Mouse (Mus musculus): ENCODE results near the gene Polr3g. TPM values are rescaled to one million over a fixed set of nuclear protein-coding genes. Genes with fewer than 3 reads are reported as not detected.
A peak's percentile ranks its signal among the peaks of the same experiment; 100 is the strongest.

Gene Polr3g
- polyA plus RNA-seq, 1 experiment from 2014 or later, result 13.3 TPM

DNA sequence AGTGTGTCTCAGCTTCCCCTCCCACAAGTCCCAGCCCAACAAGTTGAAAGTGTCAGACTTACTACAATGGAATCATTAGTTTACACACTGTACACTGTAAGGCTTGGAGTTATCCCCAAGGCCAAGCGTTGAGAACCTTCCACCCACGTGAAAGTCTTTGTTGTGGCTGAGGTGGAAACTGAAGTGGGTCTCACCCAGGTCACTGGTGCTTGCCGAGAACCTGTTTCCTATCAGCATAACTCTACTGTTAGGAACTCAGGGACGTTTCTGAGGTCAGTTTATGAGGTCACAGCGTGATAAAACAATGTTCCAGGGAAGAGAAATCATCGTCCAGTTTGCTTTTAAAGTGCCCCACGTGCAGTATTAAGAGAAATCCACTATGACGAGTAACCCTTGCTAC, 35.5 kb downstream of the Polr3g start:
- Histone ChIP-seq H3K27ac (ENCODE audit: low read depth, low read length) (no peak overlapping the region), H3K4me2 (ENCODE audit: low read depth) (no peak overlapping the region), H3K36me3 (ENCODE audit: control insufficient read depth, insufficient read depth, low read length) (no peaks in the 10 kb centered on the region; the same call in 1 of the 2 replicates), H3K27me3 (ENCODE audit: control insufficient read depth, insufficient read depth, low read length) (no peaks in the 10 kb centered on the region), H3K4me3 (ENCODE audit: low read depth, low read length) (no peak overlapping the region), H3K9me3 (ENCODE audit: control insufficient read depth, low read length) (no peaks in the 10 kb centered on the region), H3K9ac (ENCODE audit: low read length) (no peak overlapping the region), H3K4me1 (ENCODE audit: control insufficient read depth, insufficient read depth, low read length) (no peaks in the 10 kb centered on the region)
- ATAC-seq (ENCODE audit: insufficient read depth, low FRiP score, low TSS enrichment) (no peak), DNase-seq (ENCODE audit: low spot score) (no peak)
- 85% methylated on average over 8 of the region's 8 CpGs for whole genome bisulfite sequencing

DNA sequence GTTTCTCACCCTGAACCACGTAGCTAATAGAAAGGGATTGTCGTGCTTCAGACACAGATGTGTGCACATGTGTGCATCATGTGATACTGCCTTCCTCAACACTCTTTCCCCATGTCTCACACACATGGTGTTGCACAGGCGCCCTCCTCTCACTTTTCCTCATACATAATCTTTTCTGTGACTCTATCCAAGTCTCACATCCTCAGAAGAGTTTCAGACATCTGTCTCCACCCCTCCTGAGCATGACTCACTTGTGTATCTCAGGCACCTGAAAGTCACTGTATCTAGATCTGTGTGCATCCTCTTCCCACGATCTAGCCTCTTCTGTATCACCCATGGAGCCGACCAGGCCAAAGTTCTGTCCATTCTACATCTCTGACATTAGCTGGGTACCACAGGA, 43.1 kb downstream of the Polr3g start:
- Histone ChIP-seq H3K36me3 (ENCODE audit: control insufficient read depth, insufficient read depth, low read length) (peaks cover 8% of the 10 kb centered on the region), H3K4me2 (ENCODE audit: low read depth) (no peak overlapping the region), H3K9ac (ENCODE audit: low read length) (no peak overlapping the region), H3K27ac (ENCODE audit: low read depth, low read length) (no peak overlapping the region), H3K27me3 (ENCODE audit: control insufficient read depth, insufficient read depth, low read length) (no peaks in the 10 kb centered on the region), H3K9me3 (ENCODE audit: control insufficient read depth, low read length) (no peaks in the 10 kb centered on the region), H3K4me1 (ENCODE audit: control insufficient read depth, insufficient read depth, low read length) (no peaks in the 10 kb centered on the region), H3K4me3 (ENCODE audit: low read depth, low read length) (no peak overlapping the region)
- no peak for ATAC-seq (ENCODE audit: insufficient read depth, low FRiP score, low TSS enrichment)
- no peak for DNase-seq (ENCODE audit: low spot score)
- WGBS, result 89% methylated on average over 5 of the region's 5 CpGs

DNA sequence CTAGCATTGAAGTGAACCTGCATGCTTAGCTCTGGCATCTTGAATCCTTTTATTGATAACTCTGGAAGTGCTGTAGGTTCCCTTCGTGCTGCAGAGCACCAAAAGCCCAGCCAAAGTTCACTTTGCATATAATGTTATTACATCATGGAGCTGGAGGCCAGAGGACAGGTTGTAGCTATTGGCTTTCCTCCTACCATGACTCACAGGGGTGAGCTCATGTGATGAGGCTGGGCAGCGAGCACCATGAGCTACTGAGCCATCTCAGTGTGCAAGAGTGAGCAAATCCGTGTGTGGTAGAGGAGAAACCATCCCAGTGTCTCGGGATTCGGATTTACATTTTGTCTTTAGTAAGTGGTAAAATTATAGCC, 46.5 kb downstream of the Polr3g start:
- peaks cover 6% of the 10 kb centered on the region for H3K36me3 ChIP-seq (ENCODE audit: control insufficient read depth, insufficient read depth, low read length)
- no peak overlapping the region for H3K9ac ChIP-seq (ENCODE audit: low read length)
- no peaks in the 10 kb centered on the region for H3K9me3 ChIP-seq (ENCODE audit: control insufficient read depth, low read length)
- no peaks in the 10 kb centered on the region for H3K27me3 ChIP-seq (ENCODE audit: control insufficient read depth, insufficient read depth, low read length)
- DNase-seq (ENCODE audit: low spot score), result no peak
- WGBS, result 88% methylated on average over 5 of the region's 5 CpGs
- ATAC-seq (ENCODE audit: insufficient read depth, low FRiP score, low TSS enrichment), result no peak
- no peak overlapping the region for H3K4me2 ChIP-seq (ENCODE audit: low read depth)
- no peaks in the 10 kb centered on the region for H3K4me1 ChIP-seq (ENCODE audit: control insufficient read depth, insufficient read depth, low read length)
- no peak overlapping the region for H3K4me3 ChIP-seq (ENCODE audit: low read depth, low read length)
- H3K27ac ChIP-seq (ENCODE audit: low read depth, low read length), result no peak overlapping the region

DNA sequence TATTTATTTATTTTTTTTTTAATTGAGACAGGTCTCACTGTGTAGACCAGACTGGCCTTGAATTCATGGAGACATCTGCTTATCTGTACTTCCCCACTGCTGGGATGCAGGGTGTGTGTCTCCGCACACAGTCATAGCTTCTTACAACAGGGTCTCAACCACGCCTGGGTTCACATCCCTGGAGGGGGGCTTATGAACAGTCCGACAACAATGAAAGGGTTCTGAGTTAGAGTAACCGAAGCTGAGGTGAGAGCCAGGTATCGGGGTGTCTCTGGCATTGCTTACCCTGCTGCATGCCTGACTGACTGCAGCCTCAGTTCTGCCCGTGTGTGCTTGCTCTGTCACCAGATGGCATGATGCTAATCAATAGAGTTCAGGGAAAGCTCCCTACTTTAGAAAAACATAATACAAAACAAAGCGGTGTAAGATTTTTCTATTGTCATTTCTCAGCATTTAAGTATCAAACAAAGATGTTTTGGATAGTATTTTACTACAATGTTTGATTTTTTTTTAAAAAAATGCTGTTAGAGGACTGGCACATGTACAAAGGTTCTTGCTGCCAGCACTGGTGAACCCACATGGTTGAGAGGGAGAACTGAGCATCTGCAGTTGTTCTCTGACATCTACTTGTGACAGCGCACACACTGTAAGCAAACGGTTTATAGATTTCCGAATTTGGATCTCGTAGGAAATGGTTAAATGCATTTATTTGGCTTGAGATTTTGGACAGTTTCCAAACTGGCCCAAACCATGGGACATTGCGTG, 47.1 kb downstream of the Polr3g start:
- no peak overlapping the region for H3K9ac ChIP-seq (ENCODE audit: low read length)
- no peak overlapping the region for H3K4me3 ChIP-seq (ENCODE audit: low read depth, low read length)
- DNase-seq (ENCODE audit: low spot score) (no peak), ATAC-seq (ENCODE audit: insufficient read depth, low FRiP score, low TSS enrichment) (no peak)
- peaks cover 3% of the 10 kb centered on the region for H3K36me3 ChIP-seq (ENCODE audit: control insufficient read depth, insufficient read depth, low read length)
- WGBS, result 92% methylated on average over 12 of the region's 12 CpGs
- no peaks in the 10 kb centered on the region; the same call in 1 of the 2 replicates for H3K4me1 ChIP-seq (ENCODE audit: control insufficient read depth, insufficient read depth, low read length)
- no peak overlapping the region for H3K27ac ChIP-seq (ENCODE audit: low read depth, low read length)
- H3K4me2 ChIP-seq (ENCODE audit: low read depth), result no peak overlapping the region
- no peaks in the 10 kb centered on the region for H3K27me3 ChIP-seq (ENCODE audit: control insufficient read depth, insufficient read depth, low read length)
- H3K9me3 ChIP-seq (ENCODE audit: control insufficient read depth, low read length), result no peaks in the 10 kb centered on the region

GRCm38 (mm10) chr13:81658053-81658752, 52.6 kb downstream of the Polr3g start:
- peak; percentile 5; the same call in 1 of the 2 replicates for ATAC-seq (ENCODE audit: insufficient read depth, low FRiP score, low TSS enrichment)

DNA sequence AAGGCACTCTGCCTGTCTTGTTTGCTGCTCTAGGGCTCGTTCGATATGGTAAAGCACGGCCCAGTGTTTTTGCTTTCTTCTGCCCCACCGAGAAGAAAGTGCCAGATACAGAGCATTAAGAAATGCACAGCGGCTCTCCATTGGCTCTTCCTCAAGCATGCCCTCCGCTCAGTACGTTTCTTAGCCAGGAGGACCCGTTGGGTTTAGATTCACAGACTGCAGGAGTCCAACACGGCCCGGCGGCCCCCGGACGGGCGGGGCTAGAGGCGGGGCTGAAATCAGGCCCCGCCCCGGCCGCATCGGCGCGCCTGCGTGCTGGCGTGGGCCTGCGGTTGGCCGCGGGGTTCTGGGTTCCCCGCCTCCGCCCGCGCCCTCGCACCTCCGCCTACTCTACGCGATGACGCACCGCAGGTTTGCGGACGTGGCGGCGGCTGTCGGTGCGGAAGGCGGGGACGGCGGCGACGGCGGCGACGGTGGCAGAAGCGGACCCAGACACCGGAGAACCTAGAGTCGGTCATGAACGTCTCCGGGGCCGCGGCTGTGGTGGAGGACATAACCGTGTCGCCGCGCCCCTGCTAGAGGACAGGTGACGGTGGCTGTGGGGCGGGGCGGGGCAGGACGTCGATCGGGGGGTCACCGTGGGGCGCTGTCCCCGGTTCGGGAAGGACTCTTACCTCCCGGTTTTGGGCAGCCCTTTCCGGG, 53.3 kb downstream of the Polr3g start, which contains the start of gene Lysmd3:
TSS of gene Lysmd3 (plus strand) at position 313 of the 702 bp plus-strand sequence.
- no peaks in the 10 kb centered on the region for H3K36me3 ChIP-seq (ENCODE audit: control insufficient read depth, insufficient read depth, low read length)
- H3K27me3 ChIP-seq (ENCODE audit: control insufficient read depth, insufficient read depth, low read length), result no peaks in the 10 kb centered on the region
- DNase-seq (ENCODE audit: low spot score) (peak; percentile 98), ATAC-seq (ENCODE audit: insufficient read depth, low FRiP score, low TSS enrichment) (peak; percentile 97)
- H3K9ac ChIP-seq (ENCODE audit: low read length), result peak within 1 kb of the TSS; percentile 87
- peak within 1 kb of the TSS; percentile 90 for H3K27ac ChIP-seq (ENCODE audit: low read depth, low read length)
- H3K4me3 ChIP-seq (ENCODE audit: low read depth, low read length), result peak within 1 kb of the TSS; percentile 80
- peak within 1 kb of the TSS; percentile 61 for H3K4me2 ChIP-seq (ENCODE audit: low read depth)
- H3K4me1 ChIP-seq (ENCODE audit: control insufficient read depth, insufficient read depth, low read length), result no peaks in the 10 kb centered on the region; the same call in 1 of the 2 replicates
- under 1% methylated on average over 70 of the region's 73 CpGs for WGBS
- no peaks in the 10 kb centered on the region for H3K9me3 ChIP-seq (ENCODE audit: control insufficient read depth, low read length)

More at GRCm38 (mm10) chr13:81658053-81658752, 52.6 kb downstream of the Polr3g start:
- Histone ChIP-seq H3K4me3 (ENCODE audit: low read depth, low read length) (peak overlapping the region; percentile 80), H3K27me3 (ENCODE audit: control insufficient read depth, insufficient read depth, low read length) (no peaks in the 10 kb centered on the region), H3K9ac (ENCODE audit: low read length) (peak overlapping the region; percentile 87), H3K27ac (ENCODE audit: low read depth, low read length) (peak overlapping the region; percentile 90; the same call in 1 of the 2 replicates), H3K4me1 (ENCODE audit: control insufficient read depth, insufficient read depth, low read length) (no peaks in the 10 kb centered on the region; the same call in 1 of the 2 replicates), H3K36me3 (ENCODE audit: control insufficient read depth, insufficient read depth, low read length) (no peaks in the 10 kb centered on the region), H3K4me2 (ENCODE audit: low read depth) (peak overlapping the region; percentile 61), H3K9me3 (ENCODE audit: control insufficient read depth, low read length) (no peaks in the 10 kb centered on the region)
- DNase-seq (ENCODE audit: low spot score), result no peak
- WGBS, result 12% methylated on average over 21 of the region's 21 CpGs

GRCm38 (mm10) chr13:81657008-81657350, 53.8 kb downstream of the Polr3g start:
- H3K36me3 ChIP-seq (ENCODE audit: control insufficient read depth, insufficient read depth, low read length), result no peaks in the 10 kb centered on the region
- DNase-seq (ENCODE audit: low spot score), result no peak
- H3K4me3 ChIP-seq (ENCODE audit: low read depth, low read length), result peak overlapping the region; percentile 80
- H3K9ac ChIP-seq (ENCODE audit: low read length), result peak overlapping the region; percentile 87
- peak; percentile 2; the same call in 1 of the 2 replicates for ATAC-seq (ENCODE audit: insufficient read depth, low FRiP score, low TSS enrichment)
- H3K27me3 ChIP-seq (ENCODE audit: control insufficient read depth, insufficient read depth, low read length), result no peaks in the 10 kb centered on the region
- H3K27ac ChIP-seq (ENCODE audit: low read depth, low read length), result peak overlapping the region; percentile 90
- H3K4me1 ChIP-seq (ENCODE audit: control insufficient read depth, insufficient read depth, low read length), result no peaks in the 10 kb centered on the region; the same call in 1 of the 2 replicates
- no peaks in the 10 kb centered on the region for H3K9me3 ChIP-seq (ENCODE audit: control insufficient read depth, low read length)
- 12% methylated on average over 5 of the region's 5 CpGs for WGBS
- peak overlapping the region; percentile 40 for H3K4me2 ChIP-seq (ENCODE audit: low read depth)

DNA sequence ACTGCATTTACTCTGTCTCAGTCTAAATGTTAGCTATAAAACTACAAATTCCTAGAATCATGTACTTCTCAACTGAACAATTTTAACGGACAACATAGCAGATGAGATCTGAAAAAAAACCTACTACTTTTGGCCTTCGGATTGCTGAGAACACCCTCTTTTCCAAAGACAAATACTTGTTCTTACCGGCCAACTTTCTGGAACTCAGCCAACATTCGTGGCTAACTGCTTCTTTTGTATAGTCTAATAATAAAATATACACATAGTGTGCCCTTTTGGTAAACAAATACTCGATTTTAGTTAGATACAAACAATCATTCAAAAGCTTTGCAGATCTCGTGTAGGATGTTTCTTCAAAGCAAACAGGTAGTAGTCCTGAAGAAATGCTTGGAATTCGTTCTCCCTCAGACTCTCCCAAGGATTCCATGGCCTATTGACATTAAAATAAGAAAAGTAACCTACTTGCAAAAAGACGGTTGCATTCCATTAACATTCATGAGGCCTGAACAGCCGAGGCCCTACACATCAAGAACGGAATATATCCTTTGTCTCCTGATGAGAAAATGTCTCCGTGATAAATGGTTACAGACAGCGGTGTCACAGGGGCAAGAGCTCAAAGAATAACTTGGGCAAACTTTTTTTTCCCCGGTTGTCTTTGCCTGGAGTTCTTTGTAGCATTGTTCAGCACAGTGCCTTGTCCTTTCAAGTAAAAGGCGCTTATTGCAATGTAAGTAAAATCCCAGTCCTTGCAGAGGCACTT, 54.5 kb downstream of the Polr3g start:
- Histone ChIP-seq H3K27me3 (ENCODE audit: control insufficient read depth, insufficient read depth, low read length) (no peaks in the 10 kb centered on the region), H3K4me3 (ENCODE audit: low read depth, low read length) (no peak overlapping the region), H3K4me1 (ENCODE audit: control insufficient read depth, insufficient read depth, low read length) (no peaks in the 10 kb centered on the region; the same call in 1 of the 2 replicates), H3K27ac (ENCODE audit: low read depth, low read length) (peak overlapping the region; percentile 90), H3K4me2 (ENCODE audit: low read depth) (peak overlapping the region; percentile 40), H3K36me3 (ENCODE audit: control insufficient read depth, insufficient read depth, low read length) (no peaks in the 10 kb centered on the region), H3K9me3 (ENCODE audit: control insufficient read depth, low read length) (no peaks in the 10 kb centered on the region), H3K9ac (ENCODE audit: low read length) (no peak overlapping the region)
- ATAC-seq (ENCODE audit: insufficient read depth, low FRiP score, low TSS enrichment), result peak; percentile 31
- peak; percentile 67 for DNase-seq (ENCODE audit: low spot score)
- WGBS, result 19% methylated on average over 14 of the region's 14 CpGs
